Mouse (Mus musculus): ENCODE measurements around the gene H2-Eb1.

Gene H2-Eb1

GRCm38 (mm10) chr17:34285371-34285770, 20.3 kb upstream of the H2-Eb1 start:
- ChIA-PET CTCF (interaction anchor here in 2 of 4 experiments (1.0 to 2.1 kb wide), 4 partner anchors 14 to 35 kb away, joined by 3 to 8 read pairs (median 5); no protein-coding TSS in a partner anchor), POLR2A (interaction anchor here in 1 of 4 experiments (0.5 kb wide), 1 partner anchor 361 kb away, joined by 3 read pairs; no protein-coding TSS in a partner anchor)

- CTCF ChIA-PET, result interaction anchor here in 3 of 4 experiments (0.9 to 2.1 kb wide), 7 partner anchors 10 to 126 kb away, joined by 3 to 8 read pairs (median 3); no protein-coding TSS in a partner anchor
- POLR2A ChIA-PET, result interaction anchor here in 2 of 4 experiments (0.5 to 1.2 kb wide), 3 partner anchors 11 to 362 kb away, joined by 3 read pairs; no protein-coding TSS in a partner anchor
These were observed 19.8 kb upstream of the H2-Eb1 start for GRCm38 (mm10) chr17:34285848-34286247.

GRCm38 (mm10) chr17:34286501-34286900, 19.2 kb upstream of the H2-Eb1 start:
- ChIA-PET CTCF (interaction anchor here in 3 of 4 experiments (0.6 to 2.1 kb wide), 11 partner anchors 9 to 125 kb away, joined by 3 to 8 read pairs (median 3); no protein-coding TSS in a partner anchor), POLR2A (interaction anchor here in 2 of 4 experiments (1.0 to 1.2 kb wide), 2 partner anchors 12 to 13 kb away, joined by 3 read pairs; no protein-coding TSS in a partner anchor)

GRCm38 (mm10) chr17:34286999-34287398, 18.7 kb upstream of the H2-Eb1 start:
- ChIA-PET CTCF (interaction anchor here in 3 of 4 experiments (0.6 to 2.1 kb wide), 9 partner anchors 9 to 124 kb away, joined by 3 to 8 read pairs (median 3); no protein-coding TSS in a partner anchor), POLR2A (interaction anchor here in 2 of 4 experiments (1.0 to 1.2 kb wide), 3 partner anchors 12 to 35 kb away, joined by 3 read pairs; no protein-coding TSS in a partner anchor)

DNA sequence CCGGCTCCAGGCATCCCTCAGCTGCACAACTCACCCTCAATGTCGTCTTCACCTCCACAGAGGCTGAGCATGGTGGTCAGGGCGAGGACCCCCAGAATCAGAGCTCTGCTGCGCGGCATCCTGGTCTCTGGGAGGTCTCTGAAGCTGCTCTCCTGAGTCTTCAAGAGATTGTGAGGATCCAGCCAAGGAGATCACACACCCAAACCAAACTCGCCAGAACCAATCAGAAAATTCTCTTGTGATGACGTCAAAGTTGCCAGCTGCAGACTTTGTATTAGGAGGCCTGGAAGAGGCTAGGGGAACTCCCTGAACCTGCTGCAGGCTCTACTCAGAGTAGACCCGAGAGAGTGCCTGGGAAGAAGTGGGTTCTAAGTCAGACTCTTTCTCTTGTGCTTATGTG, 18.0 kb upstream of the H2-Eb1 start, which contains the start of gene H2-Aa:
Gene H2-Aa, minus strand, starts transcription at position 176 of the 400 bp plus-strand sequence.
- POLR2A ChIA-PET, result interaction anchor here in 2 of 4 experiments (1.0 to 1.4 kb wide), 3 partner anchors 10 to 35 kb away, joined by 3 read pairs; no protein-coding TSS in a partner anchor
- CTCF ChIA-PET, result interaction anchor here (0.6 to 2.0 kb wide), 6 partner anchors 26 to 276 kb away, joined by 3 to 12 read pairs (median 4); partner anchors contain the start of gene Notch4 (in 1 of the 4)

GRCm38 (mm10) chr17:34288131-34288530, 17.5 kb upstream of the H2-Eb1 start:
- CTCF ChIA-PET, result interaction anchor here (0.6 to 2.0 kb wide), 6 partner anchors 25 to 276 kb away, joined by 3 to 12 read pairs (median 4); partner anchors contain the start of gene Notch4 (in 1 of the 4)
- POLR2A ChIA-PET, result interaction anchor here in 3 of 4 experiments (0.6 to 1.4 kb wide), 5 partner anchors 9 to 195 kb away, joined by 3 to 5 read pairs (median 3); no protein-coding TSS in a partner anchor

DNA sequence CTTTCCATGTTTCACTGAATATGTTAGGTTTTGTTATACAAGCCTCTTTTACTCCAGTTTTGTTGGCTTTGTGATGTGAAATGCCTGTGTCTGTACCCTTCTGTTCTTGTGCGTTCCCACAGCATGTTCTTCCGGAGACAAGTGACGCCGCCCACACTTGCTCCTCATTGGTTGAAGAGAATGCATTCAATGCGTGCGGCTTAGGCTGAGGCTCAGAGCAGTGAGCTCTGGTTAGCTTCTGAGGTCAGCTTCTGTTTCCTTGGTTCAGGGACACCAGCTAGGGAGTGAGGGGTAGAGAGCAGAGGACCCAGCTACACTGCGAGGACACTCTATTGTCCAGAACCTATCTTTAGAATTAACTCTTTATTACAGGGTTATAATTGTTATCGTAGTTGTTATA, 14.1 kb upstream of the H2-Eb1 start:
- POLR2A ChIA-PET, result interaction anchor here in 2 of 4 experiments (0.7 to 1.2 kb wide), 3 partner anchors 15 to 41 kb away, joined by 3 to 4 read pairs (median 4); no protein-coding TSS in a partner anchor
- CTCF ChIA-PET, result interaction anchor here in 1 of 4 experiments (0.5 to 1.4 kb wide), 3 partner anchors 22 to 937 kb away, joined by 3 to 4 read pairs (median 4); no protein-coding TSS in a partner anchor

DNA sequence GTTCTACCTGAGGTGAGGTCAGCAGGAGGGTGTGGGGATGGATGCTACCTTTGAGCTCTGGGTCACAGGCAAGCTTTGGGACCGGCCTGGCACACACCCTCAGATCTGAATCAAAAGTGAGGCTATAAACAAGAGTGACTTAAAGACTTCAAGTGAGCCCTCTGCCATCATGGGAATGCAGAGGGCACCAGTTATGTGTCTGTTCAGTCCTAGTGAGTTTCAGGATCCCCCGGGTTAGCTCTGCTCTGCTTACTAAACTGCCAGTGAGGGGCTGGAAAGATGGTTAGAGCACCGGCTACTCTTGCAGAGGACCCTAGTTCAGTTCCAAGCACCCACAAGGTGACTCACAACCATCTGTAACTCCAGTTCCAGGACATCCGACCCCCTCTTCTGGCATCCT, 13.1 kb upstream of the H2-Eb1 start:
- ChIA-PET CTCF (interaction anchor here in 1 of 4 experiments (1.4 kb wide), 1 partner anchor 21 kb away, joined by 4 read pairs; no protein-coding TSS in a partner anchor), POLR2A (interaction anchor here in 1 of 4 experiments (0.9 kb wide), 1 partner anchor 42 kb away, joined by 3 read pairs; no protein-coding TSS in a partner anchor)

DNA sequence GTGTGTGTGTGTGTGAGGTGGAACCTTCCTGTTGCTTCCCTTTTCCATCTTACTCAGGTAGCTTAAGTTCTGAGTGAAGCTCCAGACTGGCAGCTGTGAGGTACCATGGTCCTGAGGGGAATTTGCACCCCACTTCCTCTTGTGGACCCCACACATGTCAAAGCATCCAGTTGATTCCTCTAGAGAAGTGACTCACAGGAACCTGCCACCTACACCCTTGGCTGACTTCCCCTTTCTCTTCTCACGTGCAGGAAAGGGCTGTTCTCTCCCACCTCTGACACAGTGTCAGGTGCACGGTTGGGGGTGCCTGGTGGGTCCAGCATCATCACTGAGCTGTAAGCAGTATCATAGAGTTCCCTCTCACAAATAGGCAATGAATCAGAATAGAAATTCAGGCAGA, 12.1 kb upstream of the H2-Eb1 start:
- POLR2A ChIA-PET, result interaction anchor here in 1 of 4 experiments (0.6 kb wide), 1 partner anchor 174 kb away, joined by 3 read pairs; the partner anchor contains the start of gene H2-DMa
- CTCF ChIA-PET, result interaction anchor here in 1 of 4 experiments (0.7 kb wide), 1 partner anchor 75 kb away, joined by 4 read pairs; no protein-coding TSS in a partner anchor

GRCm38 (mm10) chr17:34294249-34294648, 11.4 kb upstream of the H2-Eb1 start:
- ChIA-PET CTCF (no interaction called here), POLR2A (no interaction called here)

DNA sequence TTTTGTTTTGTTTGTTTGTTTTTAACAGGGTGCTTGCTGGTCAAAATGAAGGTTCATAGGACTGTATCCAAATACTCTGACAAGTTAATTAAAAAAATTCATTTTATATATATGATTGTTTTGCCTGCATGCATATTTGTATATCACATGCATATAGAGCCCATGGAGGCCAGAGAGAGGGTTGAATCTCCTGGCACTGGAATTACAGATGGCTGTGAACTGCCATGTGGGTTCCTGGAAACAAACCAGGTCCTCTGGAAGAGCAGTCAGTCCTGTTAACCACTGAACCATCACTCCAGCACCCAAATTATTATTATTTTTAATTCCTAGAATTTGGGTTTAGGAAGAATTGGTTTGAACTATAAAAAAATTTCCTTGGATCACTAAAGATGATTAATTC, 10.4 kb upstream of the H2-Eb1 start:
- POLR2A ChIA-PET, result no interaction called here
- CTCF ChIA-PET, result interaction anchor here in 1 of 4 experiments (0.6 kb wide), 1 partner anchor 9 kb away, joined by 3 read pairs; no protein-coding TSS in a partner anchor

DNA sequence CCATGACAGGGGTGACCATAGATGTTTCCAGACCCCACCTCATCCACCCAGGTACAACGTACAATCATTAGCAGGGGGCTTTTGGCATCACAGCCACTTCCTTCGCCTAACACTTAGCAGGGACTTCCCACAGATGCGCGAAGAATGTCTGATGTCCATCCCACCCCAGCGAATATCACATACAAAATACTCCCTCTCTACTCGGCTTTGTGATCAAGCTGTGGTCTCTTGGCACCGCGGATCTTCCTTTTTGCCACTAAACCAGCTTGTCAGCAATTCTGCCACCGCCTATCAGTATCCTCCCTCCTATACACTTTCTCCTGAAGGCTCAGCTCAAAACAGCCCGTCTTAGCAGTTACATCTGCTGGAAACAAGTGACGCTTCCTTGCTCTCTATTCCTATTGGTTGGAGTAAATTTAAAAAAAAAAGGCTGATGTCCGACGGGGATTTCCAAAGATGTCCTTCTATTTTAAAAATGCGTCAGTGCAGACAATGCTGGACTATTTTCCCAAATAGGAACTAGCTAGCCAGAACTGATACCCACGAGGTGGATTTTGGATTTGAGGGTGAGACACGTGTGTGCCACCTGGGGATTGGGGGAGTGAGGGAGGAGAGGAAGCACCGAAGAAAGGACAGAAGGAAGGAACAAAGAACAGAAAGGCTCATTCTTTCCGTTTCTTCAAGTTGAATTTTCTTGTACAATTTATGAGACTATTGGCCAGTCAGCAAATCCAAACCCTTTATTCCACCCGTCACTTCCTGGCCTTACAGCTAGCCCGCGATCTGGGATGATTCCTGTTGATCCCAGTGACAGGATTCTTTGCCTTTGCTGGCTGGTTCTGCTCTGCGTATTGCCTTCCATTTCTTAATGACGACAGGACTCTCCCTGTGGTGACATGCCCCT, 9.5 kb upstream of the H2-Eb1 start:
- ChIA-PET CTCF (interaction anchor here in 2 of 4 experiments (0.6 to 1.0 kb wide), 2 partner anchors 10 to 17 kb away, joined by 3 read pairs; no protein-coding TSS in a partner anchor), POLR2A (interaction anchor here in 1 of 4 experiments (0.7 to 1.0 kb wide), 4 partner anchors 51 to 308 kb away, joined by 3 read pairs; partner anchors contain the start of gene Agpat1)

DNA sequence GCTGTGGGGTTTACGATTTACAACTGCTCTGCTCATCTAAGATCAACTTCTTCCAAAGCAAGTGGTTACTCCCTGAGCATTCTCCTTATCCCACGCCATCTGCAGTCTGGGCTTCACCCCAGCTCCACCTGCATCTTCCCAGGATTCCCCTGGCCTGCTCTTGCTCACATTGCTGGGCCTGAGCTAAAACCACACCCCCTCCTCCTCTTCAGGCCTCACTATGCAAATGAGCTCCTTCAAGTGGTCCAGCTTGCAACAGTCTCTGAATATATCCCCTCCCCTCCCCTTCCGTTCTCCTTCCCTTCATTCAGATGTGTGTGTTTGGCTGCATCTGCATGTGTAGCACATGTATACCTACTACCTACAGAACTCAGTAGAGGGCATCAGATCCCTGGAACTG, 6.3 kb upstream of the H2-Eb1 start:
- POLR2A ChIA-PET, result interaction anchor here in 2 of 4 experiments (0.8 to 2.8 kb wide), 6 partner anchors 11 to 179 kb away, joined by 3 to 8 read pairs (median 3); no protein-coding TSS in a partner anchor
- CTCF ChIA-PET, result interaction anchor here in 3 of 4 experiments (1.0 to 1.7 kb wide), 7 partner anchors 13 to 256 kb away, joined by 3 to 7 read pairs (median 5); no protein-coding TSS in a partner anchor

DNA sequence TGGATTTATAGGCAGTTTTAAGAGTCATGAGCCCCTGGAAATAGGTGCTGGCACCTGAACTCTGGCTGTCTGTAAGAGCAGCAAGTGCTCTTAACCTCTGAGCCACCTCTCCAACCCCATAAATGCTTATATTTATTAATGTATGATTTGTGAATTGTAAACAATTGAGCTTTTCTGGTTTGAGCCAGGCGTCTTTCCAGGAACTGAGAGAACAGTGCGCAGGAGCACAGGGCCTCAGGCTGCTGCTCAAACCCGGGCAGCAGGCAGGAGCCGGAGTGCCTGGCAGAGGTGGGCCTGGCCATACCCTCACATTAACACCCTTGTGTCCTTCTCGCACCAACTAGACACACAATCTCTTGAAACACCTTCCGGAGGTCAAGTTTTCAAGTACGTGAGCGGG, 5.6 kb upstream of the H2-Eb1 start:
- ChIA-PET CTCF (interaction anchor here in 2 of 4 experiments (1.0 to 1.7 kb wide), 6 partner anchors 13 to 165 kb away, joined by 3 to 7 read pairs (median 5); no protein-coding TSS in a partner anchor), POLR2A (interaction anchor here in 2 of 4 experiments (0.8 to 2.8 kb wide), 5 partner anchors 13 to 180 kb away, joined by 3 to 8 read pairs (median 3); no protein-coding TSS in a partner anchor)

- CTCF ChIA-PET, result interaction anchor here in 2 of 4 experiments (1.0 to 1.6 kb wide), 3 partner anchors 12 to 49 kb away, joined by 4 to 7 read pairs (median 5); no protein-coding TSS in a partner anchor
- POLR2A ChIA-PET, result interaction anchor here in 2 of 4 experiments (0.9 to 2.8 kb wide), 3 partner anchors 10 to 13 kb away, joined by 3 to 8 read pairs (median 3); partner anchors contain the start of gene H2-Aa (in 1 of the 2)
These were observed 4.7 kb upstream of the H2-Eb1 start for GRCm38 (mm10) chr17:34300691-34301566.

DNA sequence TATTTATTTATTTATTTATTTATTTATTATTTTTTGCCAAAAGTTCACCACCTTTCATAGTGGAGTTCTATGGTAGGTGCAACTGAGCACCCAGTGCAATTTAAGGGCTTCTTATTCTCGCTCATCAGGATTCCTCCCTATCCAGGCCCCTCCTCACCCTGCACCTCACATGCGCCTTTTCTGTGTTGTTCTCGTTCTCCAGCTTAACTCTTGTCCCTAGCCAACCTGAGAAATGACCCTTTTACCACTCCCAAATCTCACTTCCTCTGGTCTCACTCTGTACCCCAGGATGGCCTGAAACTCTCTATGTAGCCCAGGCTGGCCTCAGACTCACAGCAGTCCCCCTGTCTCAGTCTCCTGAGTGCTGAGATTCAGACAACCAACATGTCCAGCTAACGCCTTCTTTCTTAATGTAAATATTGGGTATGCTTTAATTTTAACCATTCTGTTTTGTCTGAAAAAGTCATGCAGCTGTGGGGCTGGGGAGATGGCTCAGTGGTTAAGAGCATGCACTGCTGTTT, 3.9 kb upstream of the H2-Eb1 start:
- ChIA-PET POLR2A (interaction anchor here in 1 of 4 experiments (0.9 to 1.0 kb wide), 2 partner anchors 9 to 182 kb away, joined by 3 read pairs; partner anchors contain the start of gene H2-DMa), CTCF (interaction anchor here in 2 of 4 experiments (0.5 to 1.6 kb wide), 2 partner anchors 12 to 317 kb away, joined by 3 to 5 read pairs; no protein-coding TSS in a partner anchor)

Data from embryonic stem cell, embryonic (primary cell).